Comparison of ENCODE assay signal across 7 mouse cellular contexts in the genomic region with DNA sequence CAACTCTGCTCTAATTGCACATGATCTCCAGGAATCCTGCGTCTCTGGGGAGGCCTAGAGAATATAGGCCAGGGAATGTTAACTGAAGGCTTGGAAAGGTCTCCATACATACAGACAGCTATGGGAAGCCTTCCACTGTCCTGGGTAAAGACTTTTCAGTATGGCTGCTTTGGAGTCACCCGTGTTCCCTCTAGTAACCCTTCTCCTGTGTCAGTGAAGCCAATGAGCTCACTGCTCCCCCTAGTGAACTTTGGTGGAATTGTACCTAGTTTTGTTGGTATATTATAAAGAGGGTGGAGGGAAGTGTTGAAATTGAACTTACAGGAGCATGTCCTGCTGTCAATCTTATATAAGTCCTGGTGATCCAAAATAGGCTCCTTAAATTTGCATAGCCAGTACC.
DNase-seq lines count a peak whose midpoint lies in the region; ATAC-seq and TF ChIP-seq lines count a peak whose summit lies in the region.

No protein-coding gene starts in this region.

- 0 out of 2 replicates have a peak, but pooled peaks have one; percentile 24 for ATAC-seq in limb, embryonic 11.5 days (ENCODE audit: insufficient number of reproducible peaks, low FRiP score, low TSS enrichment, low read depth)
- ATAC-seq in Patski, result no peak
- peak; percentile 61; the same call in 1 of the 2 replicates for ATAC-seq in intestine, embryonic 15.5 days

- DNase-seq in limb, embryonic 11.5 days (ENCODE audit: low spot score), result peak; percentile 52
- no peak for DNase-seq in limb, embryonic 10.5 days (ENCODE audit: low spot score)
- no peak for DNase-seq in Patski (ENCODE audit: low read depth, low spot score)
- peak; percentile 60 to 64 for DNase-seq in cerebellum, postnatal 14 days
- DNase-seq in retina, embryonic 14.5 days (ENCODE audit: low spot score), result peak; percentile 79
- no peak for DNase-seq in T-cell, adult 2 months (ENCODE audit: low spot score)

- H3K36me3 ChIP-seq in limb, embryonic 11.5 days (ENCODE audit: control insufficient read depth, insufficient read depth, low read length), result no peaks in the 10 kb centered on the region
- H3K36me3 ChIP-seq in limb, embryonic 10.5 days, result no peaks in the 10 kb centered on the region
- no peaks in the 10 kb centered on the region for H3K36me3 ChIP-seq in intestine, embryonic 15.5 days

- no peak overlapping the region for H3K4me2 ChIP-seq in limb, embryonic 11.5 days (ENCODE audit: low read depth, severe bottlenecking)
- H3K4me2 ChIP-seq in intestine, embryonic 15.5 days (replicated peaks), result no peak overlapping the region

- CTCF ChIA-PET in Patski (lab: Charles Lee), result no interaction called here

- in situ Hi-C loops in Patski (cut with MboI; ENCODE audit: low pct_unique_long_range_greater_than_20kb), result loop anchor here (5.0 kb wide), 2 partner anchors 563 to 1043 kb away; no protein-coding TSS in a partner anchor

- whole genome bisulfite sequencing in limb, embryonic 11.5 days, result 50% methylated on average over 2 of the region's 2 CpGs
- 58% methylated on average over 2 of the region's 2 CpGs for WGBS in limb, embryonic 10.5 days
- 44% methylated on average over 2 of the region's 2 CpGs for WGBS in intestine, embryonic 15.5 days

- no peak overlapping the region for H3K27ac ChIP-seq in limb, embryonic 11.5 days (replicated peaks; ENCODE audit: low read depth, low read length)
- H3K27ac ChIP-seq in limb, embryonic 10.5 days, result no peak overlapping the region
- H3K27ac ChIP-seq in intestine, embryonic 15.5 days, result no peak overlapping the region

- H3K27me3 ChIP-seq in limb, embryonic 11.5 days (ENCODE audit: control insufficient read depth, insufficient read depth, low read length), result no peaks in the 10 kb centered on the region
- H3K27me3 ChIP-seq in limb, embryonic 10.5 days (ENCODE audit: low read depth, poor library complexity, severe bottlenecking), result no peaks in the 10 kb centered on the region
- no peaks in the 10 kb centered on the region for H3K27me3 ChIP-seq in Patski
- H3K27me3 ChIP-seq in intestine, embryonic 15.5 days (replicated peaks), result no peaks in the 10 kb centered on the region

- POLR2A ChIA-PET in Patski (lab: Charles Lee), result no interaction called here

- no peak overlapping the region for H3K4me3 ChIP-seq in limb, embryonic 11.5 days (ENCODE audit: low read depth, low read length)
- H3K4me3 ChIP-seq in limb, embryonic 10.5 days, result no peak overlapping the region
- H3K4me3 ChIP-seq in intestine, embryonic 15.5 days (replicated peaks), result no peak overlapping the region

- H3K9me3 ChIP-seq in limb, embryonic 11.5 days (ENCODE audit: control insufficient read depth, low read length), result no peaks in the 10 kb centered on the region
- H3K9me3 ChIP-seq in limb, embryonic 10.5 days (replicated peaks), result no peaks in the 10 kb centered on the region
- no peaks in the 10 kb centered on the region for H3K9me3 ChIP-seq in intestine, embryonic 15.5 days

- peak; percentile 56 for TF ChIP-seq CTCF in Patski (IDR thresholded peaks at IDR 0.05)

- H3K4me1 ChIP-seq in limb, embryonic 11.5 days (ENCODE audit: control insufficient read depth, insufficient read depth, low read length), result no peaks in the 10 kb centered on the region
- no peaks in the 10 kb centered on the region for H3K4me1 ChIP-seq in limb, embryonic 10.5 days
- no peaks in the 10 kb centered on the region for H3K4me1 ChIP-seq in intestine, embryonic 15.5 days (replicated peaks)

- H3K9ac ChIP-seq in limb, embryonic 11.5 days (ENCODE audit: low read length), result no peak overlapping the region
- H3K9ac ChIP-seq in intestine, embryonic 15.5 days, result no peak overlapping the region

Comparison
In these comparisons a context has a peak if more than half of its experiments do, and no peak if none do; other contexts are left out.
1. DNase-seq: peak in limb, embryonic 11.5 days (single experiment), cerebellum, postnatal 14 days (2 of 2) and retina, embryonic 14.5 days (single experiment); none in limb, embryonic 10.5 days (single experiment), Patski (single experiment) and T-cell, adult 2 months (single experiment).